Mouse (Mus musculus) erythroblast, adult 5-6 weeks (primary cell): ENCODE results near the gene H60b. TPM values are rescaled to one million over a fixed set of nuclear protein-coding genes. Genes with fewer than 3 reads are reported as not detected.
"Not testable (repeated sequence)": the region's sequence is repeated elsewhere in the genome, so short reads cannot be mapped to it uniquely, and the experiment has no call there.

ENCODE experiments used
- ATAC-seq: replicated peaks from 2 replicates; pipeline ENCODE4 v1.8.0; 2016; ENCODE audit warnings: moderate number of reproducible peaks, mild to moderate bottlenecking, moderate TSS enrichment, inconsistent platforms; ENCODE audit not compliant: poor library complexity, low FRiP score, severe bottlenecking
- total RNA-seq, 2 experiments: library from RNA; stranded (forward) in 1 of 2; stranded (reverse) in 1 of 2; fragments of 150-400 nt in 1 of 2; fragments of 200-764, 138-1000 nt in 1 of 2; gene quantifications; 2 replicates each; pipeline versions ENCODE4 v1.2.3 to v1.2.4; 2015 to 2017; ENCODE audit warnings: low replicate concordance in 2 of 2

H60b gene
- total RNA-seq (2015; ENCODE audit: low replicate concordance) = not detected in 2 replicates
- total RNA-seq (2017; ENCODE audit: low replicate concordance) = not detected in 2 replicates

DNA sequence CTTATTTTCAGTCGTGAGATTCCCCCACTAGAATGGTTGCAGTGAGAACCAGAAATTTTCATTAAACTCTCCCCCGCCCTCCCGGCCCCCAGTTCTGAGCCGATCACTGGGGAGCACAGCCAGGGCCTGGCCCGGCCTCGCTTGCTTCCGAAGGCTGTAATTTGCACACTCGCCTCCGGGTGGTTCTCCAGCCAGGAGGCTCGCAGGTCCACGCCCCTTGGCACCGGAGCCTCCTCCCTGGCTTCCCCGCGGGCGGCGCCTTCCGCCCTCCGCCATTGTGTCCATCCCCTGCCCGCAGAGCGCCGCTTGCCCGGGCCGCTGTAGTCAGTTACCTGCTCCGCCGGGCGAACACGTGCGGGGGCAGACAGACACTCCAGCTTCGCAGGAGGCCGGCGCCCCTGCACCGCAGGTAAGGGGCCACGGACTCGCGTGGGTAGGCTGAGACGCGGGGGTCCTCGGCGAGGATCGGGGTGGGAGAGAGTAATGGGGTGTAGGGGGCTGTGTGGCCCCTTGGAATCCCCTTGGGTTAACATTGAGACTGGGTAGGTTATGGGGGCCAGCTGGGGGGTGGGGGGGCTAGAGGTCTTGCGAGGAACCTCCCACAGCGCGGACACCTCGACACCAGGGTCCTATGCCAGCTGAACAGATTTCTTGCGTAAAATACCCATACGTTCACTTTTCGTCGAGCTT lies at the start of gene H60b, which contains the start of gene Raet1e:
Gene H60b (plus strand): TSS at position 277 of the 690 bp plus-strand sequence.
Gene Raet1e (plus strand): TSS at position 260 of the 690 bp plus-strand sequence.
- ATAC-seq = not testable (repeated sequence)

DNA sequence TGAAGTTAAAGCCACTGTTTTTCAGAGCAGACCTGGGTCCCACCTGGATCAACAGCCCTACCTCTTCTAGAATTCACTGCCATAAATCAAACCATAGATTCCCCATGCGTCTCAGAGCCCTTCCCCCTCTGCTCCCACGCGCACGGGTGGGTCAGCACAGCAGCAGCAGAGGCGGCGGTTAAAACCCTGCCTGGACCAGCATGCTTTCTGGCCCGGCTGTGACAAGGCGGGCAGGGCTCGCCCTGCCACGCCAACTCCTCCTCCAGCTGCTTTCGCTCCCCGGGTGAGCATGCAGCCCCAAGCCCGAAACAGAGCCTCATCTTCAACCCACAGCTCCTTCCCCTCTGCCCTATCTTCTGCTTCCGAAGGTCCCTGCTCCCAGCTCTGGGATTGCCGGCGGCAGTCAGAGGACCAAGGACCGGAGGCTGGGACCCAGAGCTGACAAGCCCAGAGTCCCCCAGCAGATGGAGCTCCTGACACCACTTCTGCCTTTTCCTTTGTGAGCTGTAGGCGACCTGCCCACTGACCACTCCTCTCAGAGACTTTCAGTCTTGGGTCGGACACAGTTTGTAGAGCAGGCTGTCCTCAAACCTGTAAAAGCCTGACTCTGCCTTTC lies 17.6 kb upstream of the H60b start:
- no peak for ATAC-seq

GRCm38 (mm10) chr10:22142194-22142593 lies 16.2 kb upstream of the H60b start:
- ATAC-seq = not testable (repeated sequence)

GRCm38 (mm10) chr10:22142926-22143325 lies 15.5 kb upstream of the H60b start:
- ATAC-seq = no peak

DNA sequence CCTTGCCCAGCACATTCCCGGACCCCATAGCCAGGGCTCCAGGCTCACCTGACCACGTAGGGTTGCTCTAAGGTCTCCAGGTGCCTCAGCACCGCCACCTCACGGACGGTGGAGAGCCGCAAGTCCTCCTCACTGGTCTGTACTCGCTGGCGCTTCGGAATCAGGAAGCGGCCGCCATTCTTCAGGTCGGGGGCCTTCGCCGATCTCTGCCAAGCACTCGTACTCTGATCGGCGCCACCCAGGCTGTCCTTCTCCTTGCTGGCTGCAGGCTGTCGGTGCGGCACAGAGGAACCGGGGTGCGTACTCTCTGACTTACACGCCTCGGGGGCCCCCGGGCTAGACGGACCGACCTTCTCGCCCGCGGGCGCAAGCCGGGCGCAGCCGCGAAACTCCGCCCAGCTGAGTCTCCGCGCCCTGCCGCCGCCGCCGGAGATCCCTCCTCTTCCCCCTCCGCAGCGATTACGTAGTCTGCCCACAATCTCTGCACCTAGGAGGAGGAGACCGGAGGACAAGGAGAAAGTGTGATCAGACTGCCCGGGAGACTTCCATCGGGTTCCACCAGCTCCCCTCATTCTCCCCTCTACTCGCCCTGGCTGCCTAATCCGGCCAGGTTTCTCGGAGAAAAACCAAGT lies 9.8 kb upstream of the H60b start:
- ATAC-seq = no peak

DNA sequence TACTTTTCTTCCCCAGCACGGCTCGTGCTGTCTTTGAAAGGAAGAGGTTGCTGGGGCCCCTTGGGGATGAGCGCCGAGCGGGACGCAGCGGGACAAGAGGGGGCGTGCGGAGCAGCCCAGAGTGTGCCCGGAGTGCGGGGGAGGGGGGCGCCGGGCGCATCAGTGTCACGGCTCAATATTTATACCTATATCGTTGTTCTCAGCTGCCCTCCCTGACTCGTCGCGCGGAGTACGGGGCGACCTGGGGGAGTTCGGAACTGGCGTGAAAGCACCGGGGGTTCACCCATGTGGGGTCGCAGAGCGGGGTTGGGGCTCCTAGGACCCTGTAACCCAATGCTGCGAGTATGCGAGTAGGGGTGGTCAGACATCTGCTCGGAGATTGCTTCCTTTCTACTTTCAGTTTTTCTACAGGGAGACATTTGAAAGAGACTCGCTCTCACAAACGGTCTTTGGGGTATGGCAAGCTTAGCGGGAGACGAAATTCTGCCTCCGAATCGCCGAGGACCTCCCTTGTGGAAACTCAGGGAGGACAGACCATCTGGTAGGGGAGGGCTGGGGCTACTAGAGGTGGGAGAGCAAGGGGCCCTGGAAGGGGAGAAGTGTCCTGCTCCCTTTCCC lies 9.2 kb upstream of the H60b start, which contains the start of gene E030030I06Rik:
Gene E030030I06Rik (minus strand): TSS at position 198 of the 618 bp plus-strand sequence.
- no peak for ATAC-seq

- ATAC-seq = no peak
Measured at GRCm38 (mm10) chr10:22149691-22150465, 8.5 kb upstream of the H60b start.

- ATAC-seq = no peak
Measured at GRCm38 (mm10) chr10:22150593-22150992, 7.8 kb upstream of the H60b start.

- not testable (repeated sequence) for ATAC-seq
Measured at GRCm38 (mm10) chr10:22151056-22151862, 7.1 kb upstream of the H60b start.

GRCm38 (mm10) chr10:22151863-22152640 lies 6.3 kb upstream of the H60b start:
- ATAC-seq = not testable (repeated sequence)

GRCm38 (mm10) chr10:22153147-22153690 lies 5.2 kb upstream of the H60b start:
- ATAC-seq = not testable (repeated sequence)

- not testable (repeated sequence) for ATAC-seq
Measured at GRCm38 (mm10) chr10:22154127-22154526, 4.3 kb upstream of the H60b start.

- ATAC-seq = no peak
Measured at GRCm38 (mm10) chr10:22154871-22155799, 3.3 kb upstream of the H60b start.

DNA sequence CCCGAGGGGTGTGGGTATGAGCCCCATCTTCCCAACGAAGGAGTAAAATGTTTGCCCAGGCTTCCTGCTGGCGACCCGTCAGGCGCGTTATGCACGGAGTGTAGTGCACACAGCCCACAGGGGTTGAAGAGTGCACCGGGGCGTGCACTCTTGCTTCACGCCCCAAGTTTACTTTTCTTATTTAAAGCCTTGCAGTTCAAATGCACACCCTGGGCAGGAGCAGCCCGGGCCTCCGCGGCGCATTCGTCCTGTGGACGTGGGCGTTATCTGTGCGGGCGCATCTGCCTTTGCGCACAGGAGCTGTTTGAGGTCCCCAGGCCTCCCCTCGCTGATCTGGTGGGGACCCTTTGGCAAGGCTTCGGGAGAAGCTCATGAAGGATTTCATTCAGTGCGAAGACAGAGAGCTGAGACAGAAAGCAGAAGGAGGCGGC lies 760 bp downstream of the H60b start:
- no peak for ATAC-seq

GRCm38 (mm10) chr10:22159581-22160140 lies 1.3 kb downstream of the H60b start:
- ATAC-seq = no peak

- ATAC-seq = not testable (repeated sequence)
Measured at GRCm38 (mm10) chr10:22163279-22163678, 4.9 kb downstream of the H60b start.
